Mouse (Mus musculus): ENCODE measurements at regions not wholly inside any gene's neighbourhood (a gene's known extent, or its start where the extent isn't known, plus 50 kb on each side); places are given as distances from the start of the nearest gene placed in this dataset.

GRCm38 (mm10) chr2:30743976-30744620 is 59.4 kb downstream of the 1700001O22Rik start:
- peak; percentile 76 for DNase-seq

DNA sequence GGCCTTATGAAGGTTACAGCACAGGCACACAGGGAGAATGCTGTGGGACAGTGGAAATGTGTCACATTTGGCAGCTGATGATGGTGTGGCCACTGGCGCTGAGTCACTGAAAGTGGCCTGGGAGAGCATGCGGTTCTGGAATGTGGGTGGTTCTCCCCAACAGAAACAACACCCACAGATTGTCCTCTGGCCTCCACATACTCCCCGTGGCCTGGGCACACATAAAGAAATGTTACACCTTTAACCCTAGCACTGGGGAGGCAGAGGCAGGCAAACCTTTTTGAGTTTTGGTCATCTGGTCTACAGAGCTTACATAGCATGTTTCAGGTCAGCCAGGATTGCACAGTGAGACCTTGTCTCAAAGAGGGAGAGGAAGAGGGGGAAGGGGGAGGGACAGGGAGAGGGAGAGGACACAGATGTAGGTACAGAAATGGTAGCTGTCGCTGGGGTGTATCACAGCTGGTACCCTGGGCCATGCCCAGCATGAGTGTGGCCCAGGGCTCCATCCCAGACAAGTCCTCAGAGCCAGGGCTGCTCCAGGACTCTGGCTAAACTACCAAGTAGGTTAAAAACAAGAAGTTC is 60.1 kb downstream of the 1700001O22Rik start:
- DNase-seq = no peak

DNA sequence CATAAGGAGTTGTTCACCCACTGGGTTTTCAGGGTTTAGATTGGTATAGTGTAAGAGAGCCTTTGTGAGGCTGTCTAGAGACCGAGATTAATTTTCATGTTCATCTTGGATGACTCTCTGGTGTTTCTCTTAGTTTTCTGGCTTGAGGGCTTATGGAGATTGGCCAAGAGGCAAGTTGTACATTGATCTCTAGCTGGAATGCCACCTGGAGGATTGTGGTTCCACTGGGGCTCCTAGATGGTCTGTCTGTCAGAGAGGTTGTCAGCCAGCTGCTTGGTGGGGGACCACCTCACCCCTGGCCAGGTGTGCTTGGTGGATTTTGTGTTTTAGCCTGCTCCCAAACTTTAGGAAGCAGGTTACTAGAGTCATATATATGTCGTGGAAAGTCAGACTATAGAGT is 62.0 kb downstream of the 1700001O22Rik start:
- no peak for DNase-seq

DNA sequence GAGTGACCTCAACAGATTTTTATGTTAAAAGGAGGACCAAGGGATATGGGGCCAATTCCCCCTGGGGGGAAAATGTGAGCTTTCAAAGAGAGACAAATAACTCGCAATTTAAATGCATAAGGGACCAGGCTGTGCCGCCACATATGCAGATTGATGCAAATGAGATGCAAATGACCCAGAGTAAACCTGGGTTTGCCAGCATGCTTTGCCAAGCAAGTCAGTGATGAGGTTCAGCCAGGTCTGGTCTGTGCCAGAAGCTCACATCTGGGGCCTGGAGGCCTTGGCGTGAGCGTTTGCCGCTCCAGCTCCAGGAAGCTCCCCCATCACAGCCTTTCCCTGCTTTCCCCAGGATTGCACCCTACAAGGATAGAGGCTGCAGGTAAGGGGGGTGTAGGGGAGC is 65.7 kb downstream of the 1700001O22Rik start:
- DNase-seq = no peak

- no peak for DNase-seq
Measured at GRCm38 (mm10) chr2:30736705-30737104, 66.8 kb downstream of the 1700001O22Rik start.

GRCm38 (mm10) chr2:30736236-30736635 is 67.2 kb downstream of the 1700001O22Rik start:
- no peak for DNase-seq

DNA sequence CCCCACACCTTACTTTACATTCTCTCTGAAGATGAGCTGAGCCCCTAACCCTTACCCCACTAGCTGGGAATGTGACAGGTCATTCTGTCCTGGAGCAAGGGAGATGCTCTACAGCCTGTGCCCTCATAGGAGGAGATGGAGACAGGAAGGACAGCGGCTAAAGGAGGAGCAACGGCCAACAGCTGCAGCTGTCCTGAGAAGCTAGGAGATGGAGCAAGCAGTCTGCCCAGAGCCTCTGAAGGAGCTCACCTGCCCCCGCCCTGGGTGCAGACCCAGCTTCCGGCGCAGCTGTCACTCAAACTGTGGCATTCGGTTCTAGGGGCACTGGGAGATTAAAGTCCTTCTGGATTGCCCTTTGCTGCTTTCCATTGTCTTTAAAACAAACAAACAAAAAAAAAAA is 69.6 kb downstream of the 1700001O22Rik start:
- DNase-seq = no peak

GRCm38 (mm10) chr2:30731832-30732231 is 71.6 kb downstream of the 1700001O22Rik start:
- DNase-seq = no peak

DNA sequence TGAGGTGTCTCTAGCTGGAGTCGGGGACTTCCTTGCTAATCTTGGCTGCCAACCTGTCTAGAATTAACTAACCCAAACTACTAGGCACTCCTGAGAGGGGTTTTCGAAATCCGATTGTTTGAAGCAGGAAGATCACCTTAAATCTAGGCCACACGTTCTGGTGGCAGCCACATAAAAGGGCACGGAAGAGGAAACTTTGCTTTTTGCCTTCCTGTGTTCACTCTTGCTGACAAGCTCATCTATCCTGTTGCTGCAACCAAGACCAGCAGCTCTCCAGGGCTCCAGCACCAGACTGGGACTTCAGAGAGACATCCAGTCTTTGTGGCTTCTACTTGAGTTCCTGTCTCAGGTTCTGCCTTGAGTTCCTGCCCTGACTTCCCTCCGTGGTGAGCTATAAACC is 75.5 kb downstream of the 1700001O22Rik start:
- DNase-seq = no peak

GRCm38 (mm10) chr2:30725601-30726489 is 77.6 kb downstream of the 1700001O22Rik start:
- DNase-seq = peak; percentile 82

- DNase-seq = no peak
Measured at GRCm38 (mm10) chr2:30725186-30725585, 78.3 kb downstream of the 1700001O22Rik start.

DNA sequence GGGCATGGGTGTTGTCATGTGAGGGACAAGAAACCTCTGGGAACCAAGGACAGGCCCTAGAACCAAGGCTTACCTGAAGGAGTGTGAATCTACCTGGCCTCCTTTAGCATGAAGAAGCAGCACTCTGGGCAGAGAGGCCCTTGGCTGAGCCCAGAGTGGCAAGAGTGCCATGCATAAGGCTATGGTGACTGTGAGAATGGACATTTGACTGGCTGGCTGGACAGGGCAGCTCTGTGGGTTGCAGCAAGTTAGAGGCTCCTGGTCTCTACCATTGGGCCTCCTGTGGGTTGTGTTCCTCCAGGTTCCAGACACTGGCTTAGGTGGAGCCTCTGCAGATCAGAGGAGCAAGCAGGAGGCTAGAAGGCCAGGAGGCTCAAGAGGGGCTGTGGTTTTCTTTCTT is 78.9 kb downstream of the 1700001O22Rik start:
- no peak for DNase-seq

GRCm38 (mm10) chr2:30723059-30723587 is 80.3 kb downstream of the 1700001O22Rik start:
- DNase-seq = peak; percentile 68

GRCm38 (mm10) chr2:30722263-30723050 is 81.0 kb downstream of the 1700001O22Rik start:
- no peak for DNase-seq

DNA sequence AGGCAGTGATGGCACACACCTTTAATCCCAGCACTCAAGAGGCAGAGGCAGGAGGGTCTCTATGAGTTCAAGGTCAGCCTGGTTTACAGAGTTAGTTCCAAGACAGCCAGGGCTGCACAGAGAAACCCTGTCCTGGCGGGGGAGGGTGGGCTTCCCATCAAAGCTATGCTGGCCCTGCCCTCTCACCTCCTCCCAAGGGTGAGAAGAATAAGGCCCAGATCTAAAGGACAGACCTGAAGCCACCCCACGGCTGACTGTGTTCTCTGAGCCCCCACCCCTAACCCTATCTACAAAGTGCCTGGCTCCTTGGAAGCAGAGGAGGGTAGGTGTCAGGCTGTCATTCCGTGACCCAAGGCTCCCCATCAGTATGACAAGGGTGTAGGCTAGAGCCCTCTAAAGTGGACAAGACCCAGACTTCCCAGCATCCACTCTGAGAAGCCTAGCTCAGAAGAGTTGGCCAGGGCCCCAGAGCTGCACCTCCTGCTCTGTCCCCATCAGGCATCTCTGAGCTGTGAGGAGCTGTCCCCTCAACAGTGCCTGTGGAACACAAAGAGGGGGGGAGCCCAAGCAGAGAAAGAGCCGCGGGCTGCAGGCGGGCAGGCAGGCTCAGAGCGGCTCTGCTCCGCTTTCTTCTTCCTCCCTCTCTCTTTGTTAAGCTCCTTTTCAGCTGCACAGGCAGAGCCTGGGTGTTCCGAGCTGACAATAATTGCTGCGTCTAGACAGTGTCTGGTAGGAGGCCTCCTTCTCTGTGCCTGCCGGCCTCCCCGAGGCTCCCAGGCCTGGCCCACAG is 81.8 kb downstream of the 1700001O22Rik start:
- peak; percentile 83 for DNase-seq

DNA sequence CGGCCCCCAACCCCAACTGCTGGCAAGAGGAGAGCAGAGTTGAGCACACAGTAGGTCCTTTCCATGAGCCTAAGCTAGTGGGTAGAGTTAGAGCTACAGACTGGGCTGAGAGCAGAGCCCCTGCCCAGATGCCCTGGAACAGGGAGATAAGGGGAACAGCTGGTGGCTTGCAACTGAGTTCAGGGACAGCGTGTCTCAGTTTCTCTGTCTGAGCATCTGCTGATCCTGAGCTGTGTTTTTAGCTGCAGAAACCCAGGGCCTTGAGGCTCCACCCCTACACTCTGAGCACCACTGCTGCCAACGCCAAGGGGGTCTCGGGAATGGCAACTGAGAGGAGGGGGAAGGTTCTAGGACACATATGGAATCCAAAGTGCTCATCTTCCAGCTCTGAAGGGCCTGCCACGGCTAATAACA is 82.4 kb downstream of the 1700001O22Rik start:
- no peak for DNase-seq

DNA sequence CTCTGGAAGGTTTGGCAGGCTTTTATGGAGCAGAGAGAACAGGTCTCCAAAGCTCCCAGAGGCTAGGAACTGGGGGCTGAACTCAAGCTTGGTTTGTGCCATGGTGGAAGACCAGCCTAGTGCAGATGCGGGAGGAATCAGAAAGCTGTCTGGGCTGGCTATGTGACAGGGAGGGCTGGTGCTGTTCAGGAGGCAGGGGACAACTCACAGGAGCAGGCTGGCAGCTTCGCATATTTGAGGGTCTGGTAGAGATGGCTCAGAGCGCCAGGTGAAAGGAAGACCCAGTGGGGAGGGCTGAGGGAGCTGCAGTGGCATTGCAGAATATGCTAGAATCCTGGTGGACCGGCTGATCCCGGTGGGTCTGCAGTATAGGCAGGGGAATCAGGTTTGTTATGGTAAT is 83.2 kb downstream of the 1700001O22Rik start:
- no peak for DNase-seq

DNA sequence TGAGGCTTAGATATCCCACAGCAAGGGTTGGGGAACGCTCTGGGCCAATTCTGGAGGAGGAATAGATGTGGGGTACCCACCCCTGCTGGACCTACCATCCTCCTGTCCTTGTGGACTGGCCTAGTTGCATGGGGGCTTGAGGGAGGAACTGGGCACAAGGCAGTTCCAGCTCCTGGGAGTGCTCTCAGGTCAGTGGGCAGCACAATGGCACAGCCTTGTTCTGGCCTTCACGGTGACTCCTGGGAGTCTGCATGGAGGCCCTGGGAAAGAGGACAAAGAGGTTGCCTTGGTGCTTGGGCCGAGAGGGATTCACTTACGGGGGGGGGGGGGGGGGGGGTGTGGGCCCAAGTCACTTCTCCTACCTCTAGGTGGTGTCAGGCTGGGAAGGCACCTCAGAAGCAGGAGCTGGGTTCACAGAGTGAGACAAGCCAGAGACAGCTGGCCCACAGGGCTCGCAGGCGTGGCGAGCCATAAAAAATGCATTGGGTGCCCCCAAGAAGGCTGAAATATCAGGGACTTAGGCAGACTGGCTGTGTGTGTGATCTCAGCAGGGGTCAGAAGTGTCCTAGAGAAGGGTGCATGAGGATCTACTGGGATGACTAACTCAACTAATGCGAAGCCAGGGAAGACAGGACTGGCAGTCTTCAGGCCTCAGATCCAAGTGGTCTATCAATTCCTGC is 83.7 kb downstream of the 1700001O22Rik start:
- peak; percentile 74 for DNase-seq

DNA sequence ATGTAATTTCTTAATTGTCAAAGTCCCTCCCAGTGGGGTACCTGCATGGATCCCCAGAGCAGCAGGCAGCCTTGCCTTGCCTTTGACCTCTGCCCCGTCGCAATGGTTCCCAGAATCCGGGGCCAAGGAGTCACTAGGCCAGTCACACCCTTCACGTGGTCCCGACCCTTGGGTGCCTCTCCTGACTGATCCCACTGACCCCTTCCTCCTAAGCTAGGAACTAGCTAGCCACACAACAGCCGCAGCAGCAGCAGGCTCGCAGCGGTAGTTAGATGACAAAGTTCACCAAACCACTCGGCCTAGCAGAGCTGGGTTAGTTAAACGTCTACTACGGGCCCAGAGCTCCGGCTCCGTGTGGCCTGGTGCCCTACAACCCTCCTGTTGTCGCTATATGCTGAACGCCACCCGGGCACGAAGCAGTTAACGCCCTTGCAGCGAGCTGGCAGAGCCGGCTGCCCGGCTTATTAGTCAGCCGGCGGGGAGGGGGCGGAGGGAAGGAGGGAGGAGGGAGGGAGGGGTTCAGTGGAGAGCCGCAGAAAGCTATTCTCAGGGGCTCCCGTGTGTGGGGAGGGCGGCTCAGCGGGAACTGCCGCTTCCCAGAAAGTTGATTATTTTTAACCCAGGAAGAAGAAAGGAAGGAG is 84.6 kb downstream of the 1700001O22Rik start:
- peak; percentile 94 for DNase-seq

- DNase-seq = peak; percentile 93
Measured at GRCm38 (mm10) chr2:30718329-30718675, 85.2 kb downstream of the 1700001O22Rik start.

Data from retina, postnatal 1 day (tissue).